Mouse (Mus musculus): Measurements from ENCODE around the gene Ccdc78.

DNA sequence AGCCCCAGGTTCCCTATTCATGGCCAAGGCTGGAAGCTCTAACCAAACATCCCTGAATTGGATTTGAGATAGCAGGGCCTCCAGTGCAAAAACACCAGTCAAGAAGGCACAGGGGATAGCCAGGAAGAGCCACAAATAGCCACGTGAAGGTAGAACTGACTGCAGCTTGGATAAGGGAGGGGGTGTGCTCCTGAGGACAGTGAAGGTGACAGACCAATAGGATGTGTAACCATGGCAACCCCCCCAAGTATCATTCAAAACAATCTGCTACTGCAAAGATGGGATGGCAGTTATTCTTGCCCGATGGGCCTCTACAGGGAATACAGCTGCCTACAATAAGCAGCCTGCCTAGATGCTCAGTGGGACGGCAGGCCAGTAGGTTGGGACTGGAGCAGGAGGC is 51.2 kb downstream of the Ccdc78 start:
- TF ChIP-seq GATA1 (IDR thresholded peaks at IDR 0.05; ENCODE audit: low read length), result no peak
- no peak for TF ChIP-seq TAL1 (IDR thresholded peaks at IDR 0.05; ENCODE audit: low read length)

All from erythroblast, embryonic 14.5 days (primary cell).